Mouse (Mus musculus) CH12.LX (cell line): ENCODE measurements around the gene G6pc. TPM values are rescaled to one million over a fixed set of nuclear protein-coding genes. Genes with fewer than 3 reads are reported as not detected.

ENCODE experiments used
- DNase-seq: peaks from one replicate; pipeline ENCODE4 v3.0.0-alpha.2; 2013; ENCODE audit errors: extremely low read depth
- H3K27ac ChIP-seq: 2 replicates; pipeline ENCODE4 v1.5.1; 2012; ENCODE audit warnings: low read depth, mild to moderate bottlenecking, control low read depth, moderate library complexity; ENCODE audit not compliant: insufficient read depth
- H3K27me3 ChIP-seq: replicated peaks from 2 replicates; pipeline ENCODE3; 2012; ENCODE audit warnings: inconsistent platforms
- H3K36me3 ChIP-seq, 2 experiments: replicated peaks in 1 of 2; 2 replicates each; pipeline versions ENCODE3 to v1.6.1; 2012; ENCODE audit warnings: inconsistent platforms in 1 of 2, low read length in 1 of 2, mild to moderate bottlenecking in 1 of 2, mixed read lengths in 1 of 2, moderate library complexity in 1 of 2; ENCODE audit not compliant: control insufficient read depth in 1 of 2, insufficient read depth in 1 of 2
- H3K4me1 ChIP-seq, 2 experiments: 2 replicates each; pipeline ENCODE4 v1.6.1; 2012; ENCODE audit warnings: inconsistent platforms in 1 of 2, moderate library complexity in 1 of 2; ENCODE audit not compliant: insufficient read depth in 2 of 2, control insufficient read depth in 1 of 2
- H3K4me2 ChIP-seq: 2 replicates; pipeline ENCODE4 v1.6.1; 2012; ENCODE audit warnings: low read depth, mild to moderate bottlenecking, control low read depth; ENCODE audit not compliant: poor library complexity, insufficient read depth, severe bottlenecking
- H3K4me3 ChIP-seq, 3 experiments: fragments of 150-350 bp in 1 of 3; sonication (generic) in 1 of 3; replicated peaks in 1 of 3; 2 replicates each; pipeline versions ENCODE3 to v1.5.1; 2011 to 2012; ENCODE audit warnings: low read depth in 2 of 3, low read length in 2 of 3, mild to moderate bottlenecking in 2 of 3, moderate library complexity in 2 of 3, control low read depth in 1 of 3, improper control_type of control experiment in 1 of 3, inconsistent platforms in 1 of 3, mixed read lengths in 1 of 3; ENCODE audit not compliant: poor library complexity in 1 of 3
- H3K79me2 ChIP-seq: replicated peaks from 2 replicates; pipeline ENCODE4 v1.6.1; 2012; ENCODE audit warnings: mild to moderate bottlenecking, moderate library complexity; ENCODE audit not compliant: control insufficient read depth, poor library complexity, insufficient read depth, severe bottlenecking; ENCODE audit errors: extremely low read depth
- H3K9ac ChIP-seq: 2 replicates; pipeline ENCODE4 v1.6.1; 2012; ENCODE audit warnings: low read depth, mild to moderate bottlenecking, control low read depth, moderate library complexity; ENCODE audit not compliant: insufficient read depth
- H3K9me3 ChIP-seq: replicated peaks from 2 replicates; pipeline ENCODE3; 2012; ENCODE audit warnings: low read length, inconsistent platforms, mixed read lengths
- CHD1 ChIP-seq: IDR thresholded peaks from 2 replicates; pipeline ENCODE4 v1.6.1; 2012; ENCODE audit warnings: low read depth, low read length, improper control_type of control experiment, inconsistent platforms
- MXI1 ChIP-seq: IDR thresholded peaks from 2 replicates; pipeline ENCODE4 v1.6.1; 2011; ENCODE audit warnings: mild to moderate bottlenecking, low read depth, low read length, improper control_type of control experiment
- dilution Hi-C: fragments of 300-500 bp; cut with MboI; formaldehyde crosslinking; loops from 2 replicates; pipeline ENCODE4 v1.14.3; 2020; ENCODE audit warnings: low sequenced_read_pairs; ENCODE audit not compliant: extremely low pct_unique_long_range_greater_than_20kb, extremely low pct_ligation_motif_present
- in situ Hi-C: fragments of 300-500 bp; cut with MboI; formaldehyde crosslinking; loops from 3 replicates; pipeline ENCODE4 v1.14.3; 2019; ENCODE audit warnings: low sequenced_read_pairs, low pct_ligation_motif_present, low pct_unique_long_range_greater_than_20kb, mixed read lengths
- polyA plus RNA-seq: library from polyadenylated mRNA; unstranded; fragments of >175 nt; gene quantifications from 2 replicates; pipeline ENCODE4 v1.2.1, GENCODE M21; 2012; ENCODE audit warnings: low read depth; ENCODE audit not compliant: insufficient read length
- total RNA-seq, 2 experiments: library from RNA; depleted of rRNA; stranded (reverse); fragments of 300-350 nt in 1 of 2; fragments of >200 nt in 1 of 2; gene quantifications; 2 replicates each; pipeline ENCODE4 v1.2.3; 2012 to 2014

Gene G6pc
- total and polyA plus RNA-seq, 3 experiments: 0.08 TPM; not detected in 2

- in situ Hi-C loops (no loop called here), dilution Hi-C loops (no loop called here)
- H3K27me3 ChIP-seq: no peaks in the 10 kb centered on the region
- H3K27ac ChIP-seq: no peak overlapping the region
- peaks cover 13 to 36% of the 10 kb centered on the region in 2 experiments for H3K36me3 ChIP-seq
- TF ChIP-seq CHD1: no peak
- peak; percentile 26; the same call in 1 of the 2 replicates for TF ChIP-seq MXI1
- peak overlapping the region; percentile 60; the same call in 1 of the 2 replicates for H3K9ac ChIP-seq
- peaks cover 7% of the 10 kb centered on the region for H3K79me2 ChIP-seq
- H3K4me3 ChIP-seq: peak overlapping the region; percentile 78 to 92 (median 80)
- H3K4me2 ChIP-seq: peak overlapping the region; percentile 70
- no peak for DNase-seq
- H3K4me1 ChIP-seq: peaks cover 11 to 34% of the 10 kb centered on the region in 2 experiments
- H3K9me3 ChIP-seq: peaks cover 2% of the 10 kb centered on the region
Measured at GRCm38 (mm10) chr11:101426165-101426564, 58.8 kb downstream of the G6pc start.

Other genes starting within 250 kb of the G6pc start
Only the 20 nearest of the 28 such genes appear.
- 11.1 and 15.3 TPM in 2 replicates for gene Ezh1, start 141.1 kb upstream of the G6pc start, total RNA-seq (2012; rRNA removed)
- gene Ezh1, start 141.1 kb upstream of the G6pc start, total RNA-seq (2014; rRNA removed): 8.5 and 8.7 TPM in 2 replicates
- gene Ezh1, start 141.1 kb upstream of the G6pc start, polyA plus RNA-seq: 10.8 and 12.1 TPM in 2 replicates
- 1.3 and 1.5 TPM in 2 replicates for gene Ramp2, start 121.5 kb upstream of the G6pc start, total RNA-seq (2012; rRNA removed)
- 0.26 TPM in 1 of 2 replicates, not detected in the other for gene Ramp2, start 121.5 kb upstream of the G6pc start, total RNA-seq (2014; rRNA removed)
- gene Ramp2, start 121.5 kb upstream of the G6pc start, polyA plus RNA-seq: 0.33 and 0.80 TPM in 2 replicates
- gene Vps25, start 113.9 kb upstream of the G6pc start, total RNA-seq (2012; rRNA removed): 102 and 132 TPM in 2 replicates
- 97.7 and 105 TPM in 2 replicates for gene Vps25, start 113.9 kb upstream of the G6pc start, total RNA-seq (2014; rRNA removed)
- 210 and 211 TPM in 2 replicates for gene Vps25, start 113.9 kb upstream of the G6pc start, polyA plus RNA-seq
- 0.85 and 1.2 TPM in 2 replicates for gene Wnk4, start 107.0 kb upstream of the G6pc start, total RNA-seq (2012; rRNA removed)
- 0.62 and 0.90 TPM in 2 replicates for gene Wnk4, start 107.0 kb upstream of the G6pc start, total RNA-seq (2014; rRNA removed)
- gene Wnk4, start 107.0 kb upstream of the G6pc start, polyA plus RNA-seq: 5.4 and 7.8 TPM in 2 replicates
- 2.5 and 3.4 TPM in 2 replicates for gene Cntd1, start 88.5 kb upstream of the G6pc start, total RNA-seq (2012; rRNA removed)
- 0.65 and 0.98 TPM in 2 replicates for gene Cntd1, start 88.5 kb upstream of the G6pc start, total RNA-seq (2014; rRNA removed)
- gene Cntd1, start 88.5 kb upstream of the G6pc start, polyA plus RNA-seq: 0.85 and 0.96 TPM in 2 replicates
- gene Coa3, start 88.4 kb upstream of the G6pc start, total RNA-seq (2012; rRNA removed): 285 TPM in 2 replicates
- 177 and 179 TPM in 2 replicates for gene Coa3, start 88.4 kb upstream of the G6pc start, total RNA-seq (2014; rRNA removed)
- 113 and 117 TPM in 2 replicates for gene Coa3, start 88.4 kb upstream of the G6pc start, polyA plus RNA-seq
- gene Becn1, start 65.3 kb upstream of the G6pc start, total RNA-seq (2012; rRNA removed): 280 and 282 TPM in 2 replicates
- gene Becn1, start 65.3 kb upstream of the G6pc start, total RNA-seq (2014; rRNA removed): 207 and 224 TPM in 2 replicates
- gene Becn1, start 65.3 kb upstream of the G6pc start, polyA plus RNA-seq: 177 and 237 TPM in 2 replicates
- 86.1 and 108 TPM in 2 replicates for gene Psme3, start 51.3 kb upstream of the G6pc start, total RNA-seq (2012; rRNA removed)
- gene Psme3, start 51.3 kb upstream of the G6pc start, total RNA-seq (2014; rRNA removed): 199 and 208 TPM in 2 replicates
- gene Psme3, start 51.3 kb upstream of the G6pc start, polyA plus RNA-seq: 496 and 527 TPM in 2 replicates
- gene Aoc2, start 42.5 kb upstream of the G6pc start, total RNA-seq (2012; rRNA removed): 5.0 and 5.5 TPM in 2 replicates
- 3.6 and 4.3 TPM in 2 replicates for gene Aoc2, start 42.5 kb upstream of the G6pc start, total RNA-seq (2014; rRNA removed)
- gene Aoc2, start 42.5 kb upstream of the G6pc start, polyA plus RNA-seq: 10.7 and 12.1 TPM in 2 replicates
- 0.25 and 0.29 TPM in 2 replicates for gene Aoc3, start 37.0 kb upstream of the G6pc start, total RNA-seq (2012; rRNA removed)
- gene Aoc3, start 37.0 kb upstream of the G6pc start, total RNA-seq (2014; rRNA removed): 0.28 and 0.30 TPM in 2 replicates
- gene Aoc3, start 37.0 kb upstream of the G6pc start, polyA plus RNA-seq: 0.86 and 0.99 TPM in 2 replicates
- gene Aarsd1, start 50.1 kb downstream of the G6pc start, total RNA-seq (2012; rRNA removed): 133 and 134 TPM in 2 replicates
- 78.2 and 81.5 TPM in 2 replicates for gene Aarsd1, start 50.1 kb downstream of the G6pc start, total RNA-seq (2014; rRNA removed)
- 84.5 and 99.8 TPM in 2 replicates for gene Aarsd1, start 50.1 kb downstream of the G6pc start, polyA plus RNA-seq
- 8.3 and 8.4 TPM in 2 replicates for gene Gm27029, start 57.2 kb downstream of the G6pc start, total RNA-seq (2012; rRNA removed)
- 1.7 and 2.3 TPM in 2 replicates for gene Gm27029, start 57.2 kb downstream of the G6pc start, total RNA-seq (2014; rRNA removed)
- 6.2 and 8.7 TPM in 2 replicates for gene Gm27029, start 57.2 kb downstream of the G6pc start, polyA plus RNA-seq
- 10.1 and 10.7 TPM in 2 replicates for gene Rundc1, start 57.5 kb downstream of the G6pc start, total RNA-seq (2012; rRNA removed)
- gene Rundc1, start 57.5 kb downstream of the G6pc start, total RNA-seq (2014; rRNA removed): 6.4 and 6.8 TPM in 2 replicates
- 12.7 and 13.5 TPM in 2 replicates for gene Rundc1, start 57.5 kb downstream of the G6pc start, polyA plus RNA-seq
- gene Ptges3l, start 57.8 kb downstream of the G6pc start, total RNA-seq (2012; rRNA removed): 2.3 and 2.4 TPM in 2 replicates
- 1.9 and 2.3 TPM in 2 replicates for gene Ptges3l, start 57.8 kb downstream of the G6pc start, total RNA-seq (2014; rRNA removed)
- 2.2 and 3.0 TPM in 2 replicates for gene Ptges3l, start 57.8 kb downstream of the G6pc start, polyA plus RNA-seq
- 3,039 and 3,055 TPM in 2 replicates for gene Rpl27, start 74.7 kb downstream of the G6pc start, total RNA-seq (2012; rRNA removed)
- 5,415 and 5,728 TPM in 2 replicates for gene Rpl27, start 74.7 kb downstream of the G6pc start, total RNA-seq (2014; rRNA removed)
- 881 and 909 TPM in 2 replicates for gene Rpl27, start 74.7 kb downstream of the G6pc start, polyA plus RNA-seq
- gene Ifi35, start 80.8 kb downstream of the G6pc start, total RNA-seq (2012; rRNA removed): 49.3 and 59.3 TPM in 2 replicates
- 74.9 and 79.1 TPM in 2 replicates for gene Ifi35, start 80.8 kb downstream of the G6pc start, total RNA-seq (2014; rRNA removed)
- 63.7 and 67.6 TPM in 2 replicates for gene Ifi35, start 80.8 kb downstream of the G6pc start, polyA plus RNA-seq
- gene Rnd2, start 97.4 kb downstream of the G6pc start, total RNA-seq (2012; rRNA removed): 2.8 and 3.4 TPM in 2 replicates
- gene Rnd2, start 97.4 kb downstream of the G6pc start, total RNA-seq (2014; rRNA removed): 1.1 and 1.4 TPM in 2 replicates
- gene Rnd2, start 97.4 kb downstream of the G6pc start, polyA plus RNA-seq: 4.5 and 4.6 TPM in 2 replicates
- 20.2 and 29.9 TPM in 2 replicates for gene Vat1, start 98.7 kb downstream of the G6pc start, total RNA-seq (2012; rRNA removed)
- gene Vat1, start 98.7 kb downstream of the G6pc start, total RNA-seq (2014; rRNA removed): 14.5 and 14.9 TPM in 2 replicates
- 46.0 and 49.4 TPM in 2 replicates for gene Vat1, start 98.7 kb downstream of the G6pc start, polyA plus RNA-seq
- gene Brca1, start 184.4 kb downstream of the G6pc start, total RNA-seq (2012; rRNA removed): 33.0 and 37.4 TPM in 2 replicates
- gene Brca1, start 184.4 kb downstream of the G6pc start, total RNA-seq (2014; rRNA removed): 37.5 and 41.4 TPM in 2 replicates
- 31.1 and 31.3 TPM in 2 replicates for gene Brca1, start 184.4 kb downstream of the G6pc start, polyA plus RNA-seq
- 39.4 and 52.2 TPM in 2 replicates for gene Nbr1, start 184.6 kb downstream of the G6pc start, total RNA-seq (2012; rRNA removed)
- 44.7 and 48.3 TPM in 2 replicates for gene Nbr1, start 184.6 kb downstream of the G6pc start, total RNA-seq (2014; rRNA removed)
- 39.3 and 44.8 TPM in 2 replicates for gene Nbr1, start 184.6 kb downstream of the G6pc start, polyA plus RNA-seq